Mouse (Mus musculus): ENCODE results near the gene Dnajb14. TPM values are rescaled to one million over a fixed set of nuclear protein-coding genes. Genes with fewer than 3 reads are reported as not detected.
"Not testable (repeated sequence)": the region's sequence is repeated elsewhere in the genome, so short reads cannot be mapped to it uniquely, and the experiment has no call there.

Dnajb14 gene
- polyA plus RNA-seq, 1 experiment from 2014 or later, result 15.8 TPM

GRCm38 (mm10) chr3:137950191-137950885 is 82.9 kb downstream of the Dnajb14 start:
- H3K9me3 ChIP-seq, result no peaks in the 10 kb centered on the region
- H3K4me2 ChIP-seq, result no peak overlapping the region
- H3K27ac ChIP-seq, result no peak overlapping the region
- WGBS, result 78% methylated on average over 10 of the region's 10 CpGs
- no peak overlapping the region for H3K9ac ChIP-seq
- no peaks in the 10 kb centered on the region for H3K36me3 ChIP-seq (replicated peaks)
- no peak for ATAC-seq (replicated peaks)
- peaks cover 21% of the 10 kb centered on the region for H3K4me1 ChIP-seq
- H3K27me3 ChIP-seq (replicated peaks), result no peaks in the 10 kb centered on the region
- H3K4me3 ChIP-seq, result no peak overlapping the region

- peaks cover 21% of the 10 kb centered on the region for H3K4me1 ChIP-seq
- WGBS, result 94% methylated on average over 3 of the region's 3 CpGs
- not testable (repeated sequence) for H3K4me2 ChIP-seq; H3K27me3 ChIP-seq (replicated peaks); H3K9ac ChIP-seq; H3K36me3 ChIP-seq (replicated peaks); H3K27ac ChIP-seq; H3K4me3 ChIP-seq; ATAC-seq (replicated peaks); H3K9me3 ChIP-seq
These were observed 83.8 kb downstream of the Dnajb14 start for GRCm38 (mm10) chr3:137951302-137951701.

- Histone ChIP-seq H3K27ac (peak overlapping the region; percentile 73), H3K27me3 (replicated peaks) (no peaks in the 10 kb centered on the region), H3K9ac (no peak overlapping the region), H3K36me3 (replicated peaks) (no peaks in the 10 kb centered on the region), H3K4me1 (peaks cover 21% of the 10 kb centered on the region), H3K9me3 (no peaks in the 10 kb centered on the region), H3K4me2 (no peak overlapping the region), H3K4me3 (no peak overlapping the region)
- ATAC-seq (replicated peaks), result peak; percentile 8
- WGBS, result 41% methylated on average over 7 of the region's 7 CpGs
These were observed 84.3 kb downstream of the Dnajb14 start for GRCm38 (mm10) chr3:137951819-137952218.

- 77% methylated on average over 4 of the region's 4 CpGs for WGBS
- peak; percentile 76 for ATAC-seq (replicated peaks)
- H3K9ac ChIP-seq, result no peak overlapping the region
- peak overlapping the region; percentile 11; the same call in 1 of the 2 replicates for H3K4me2 ChIP-seq
- peaks cover 21% of the 10 kb centered on the region for H3K4me1 ChIP-seq
- H3K27ac ChIP-seq, result peak overlapping the region; percentile 73
- no peaks in the 10 kb centered on the region for H3K27me3 ChIP-seq (replicated peaks)
- no peaks in the 10 kb centered on the region for H3K36me3 ChIP-seq (replicated peaks)
- H3K4me3 ChIP-seq, result no peak overlapping the region
- no peaks in the 10 kb centered on the region for H3K9me3 ChIP-seq
These were observed 84.9 kb downstream of the Dnajb14 start for GRCm38 (mm10) chr3:137952225-137952913.

GRCm38 (mm10) chr3:137952914-137953880 is 85.7 kb downstream of the Dnajb14 start:
- Histone ChIP-seq H3K36me3 (replicated peaks) (no peaks in the 10 kb centered on the region), H3K4me3 (no peak overlapping the region), H3K9me3 (no peaks in the 10 kb centered on the region), H3K4me1 (peaks cover 21% of the 10 kb centered on the region), H3K4me2 (peak overlapping the region; percentile 11; the same call in 1 of the 2 replicates), H3K27me3 (replicated peaks) (no peaks in the 10 kb centered on the region), H3K27ac (peak overlapping the region; percentile 73), H3K9ac (no peak overlapping the region)
- WGBS, result 59% methylated on average over 14 of the region's 14 CpGs
- ATAC-seq (replicated peaks), result peak; percentile 96

GRCm38 (mm10) chr3:137954256-137954916 is 86.9 kb downstream of the Dnajb14 start:
- H3K4me3 ChIP-seq, result no peak overlapping the region
- ATAC-seq (replicated peaks), result no peak
- H3K27ac ChIP-seq, result no peak overlapping the region
- no peaks in the 10 kb centered on the region for H3K27me3 ChIP-seq (replicated peaks)
- H3K9ac ChIP-seq, result no peak overlapping the region
- 60% methylated on average over 23 of the region's 23 CpGs for WGBS
- no peak overlapping the region for H3K4me2 ChIP-seq
- H3K36me3 ChIP-seq (replicated peaks), result no peaks in the 10 kb centered on the region
- H3K9me3 ChIP-seq, result no peaks in the 10 kb centered on the region
- peaks cover 21% of the 10 kb centered on the region for H3K4me1 ChIP-seq

GRCm38 (mm10) chr3:137955560-137956081 is 88.1 kb downstream of the Dnajb14 start:
- Histone ChIP-seq H3K4me1 (peaks cover 21% of the 10 kb centered on the region), H3K9ac (no peak overlapping the region), H3K4me2 (peak overlapping the region; percentile 16; the same call in 1 of the 2 replicates), H3K27ac (no peak overlapping the region), H3K36me3 (replicated peaks) (no peaks in the 10 kb centered on the region), H3K4me3 (no peak overlapping the region), H3K27me3 (replicated peaks) (no peaks in the 10 kb centered on the region), H3K9me3 (no peaks in the 10 kb centered on the region)
- ATAC-seq (replicated peaks), result no peak
- WGBS, result 26% methylated on average over 16 of the region's 16 CpGs

- no peaks in the 10 kb centered on the region for H3K27me3 ChIP-seq (replicated peaks)
- H3K9ac ChIP-seq, result no peak overlapping the region
- H3K27ac ChIP-seq, result no peak overlapping the region
- H3K4me1 ChIP-seq, result peaks cover 8% of the 10 kb centered on the region
- H3K4me3 ChIP-seq, result no peak overlapping the region
- no peaks in the 10 kb centered on the region for H3K36me3 ChIP-seq (replicated peaks)
- H3K4me2 ChIP-seq, result no peak overlapping the region
- 87% methylated on average over 9 of the region's 9 CpGs for WGBS
- H3K9me3 ChIP-seq, result no peaks in the 10 kb centered on the region
- no peak for ATAC-seq (replicated peaks)
These were observed 90.4 kb downstream of the Dnajb14 start for GRCm38 (mm10) chr3:137957864-137958263.

- no peak overlapping the region for H3K4me2 ChIP-seq
- H3K27me3 ChIP-seq (replicated peaks), result no peaks in the 10 kb centered on the region
- H3K27ac ChIP-seq, result no peak overlapping the region
- no peak for ATAC-seq (replicated peaks)
- no peaks in the 10 kb centered on the region for H3K9me3 ChIP-seq
- 95% methylated on average over 4 of the region's 4 CpGs for WGBS
- H3K4me3 ChIP-seq, result no peak overlapping the region
- no peaks in the 10 kb centered on the region for H3K36me3 ChIP-seq (replicated peaks)
- peaks cover 3% of the 10 kb centered on the region; the same call in 1 of the 2 replicates for H3K4me1 ChIP-seq
- no peak overlapping the region for H3K9ac ChIP-seq
These were observed 90.9 kb downstream of the Dnajb14 start for GRCm38 (mm10) chr3:137958352-137958751.

GRCm38 (mm10) chr3:137959456-137959855 is 92.0 kb downstream of the Dnajb14 start:
- no peak overlapping the region for H3K4me2 ChIP-seq
- no peak overlapping the region for H3K27ac ChIP-seq
- no peaks in the 10 kb centered on the region for H3K27me3 ChIP-seq (replicated peaks)
- H3K36me3 ChIP-seq (replicated peaks), result no peaks in the 10 kb centered on the region
- no peak overlapping the region for H3K9ac ChIP-seq
- no peak overlapping the region for H3K4me3 ChIP-seq
- H3K4me1 ChIP-seq, result no peaks in the 10 kb centered on the region
- ATAC-seq (replicated peaks), result no peak
- H3K9me3 ChIP-seq, result no peaks in the 10 kb centered on the region
- WGBS, result 78% methylated on average over 4 of the region's 4 CpGs

GRCm38 (mm10) chr3:137961736-137962385 is 94.4 kb downstream of the Dnajb14 start:
- Histone ChIP-seq H3K27ac (no peak overlapping the region), H3K9ac (no peak overlapping the region), H3K4me3 (no peak overlapping the region), H3K4me1 (no peaks in the 10 kb centered on the region), H3K36me3 (replicated peaks) (no peaks in the 10 kb centered on the region), H3K4me2 (no peak overlapping the region), H3K9me3 (no peaks in the 10 kb centered on the region), H3K27me3 (replicated peaks) (no peaks in the 10 kb centered on the region)
- ATAC-seq (replicated peaks), result no peak
- WGBS, result 56% methylated on average over 8 of the region's 8 CpGs

Measured in midbrain, embryonic 15.5 days (tissue).